Mouse (Mus musculus) left cerebral cortex, postnatal 4 days (tissue): Measurements from ENCODE around the gene Ubtf. TPM values are rescaled to one million over a fixed set of nuclear protein-coding genes. Genes with fewer than 3 reads are reported as not detected.

ENCODE experiments used
- DNase-seq: peaks from one replicate; pipeline ENCODE4 v3.0.0-alpha.2; 2022
- intact Hi-C: fragments of 180-260 bp; cut with DNase I; formaldehyde crosslinking; loops from one replicate; pipeline ENCODE4 v1.15.1; 2025
- total RNA-seq, 2 experiments: library from RNA; stranded (reverse); gene quantifications; 2 replicates each; pipeline ENCODE4 v1.2.3; 2021

Ubtf gene
- total RNA-seq, 2 experiments from 2014 or later: 113 to 115 TPM

DNA sequence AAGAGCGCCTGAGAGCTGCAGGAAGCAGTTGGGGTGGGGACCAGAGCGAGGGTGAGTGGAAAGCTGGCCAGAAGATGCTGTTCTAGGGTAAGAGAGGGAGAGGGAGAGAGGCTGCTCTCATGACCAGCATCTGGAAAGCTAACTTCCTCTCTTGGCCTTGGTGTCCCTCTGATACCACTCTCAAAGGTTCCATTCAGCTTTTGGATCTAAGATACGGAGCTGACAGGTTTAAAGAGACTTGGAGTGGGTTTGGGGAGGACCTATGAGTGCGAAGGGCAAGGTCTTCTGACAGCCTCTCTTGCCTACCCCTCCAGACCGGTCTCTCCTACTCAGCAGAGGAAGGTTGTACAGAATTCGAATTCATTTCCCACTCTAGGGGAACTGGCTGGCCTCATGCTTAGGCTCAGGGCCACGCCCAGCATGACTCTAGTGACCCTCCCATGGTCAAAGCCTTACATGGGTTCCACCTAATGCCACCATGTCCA lies 28.6 kb upstream of the Ubtf start:
- intact Hi-C loops: loop anchor here (5.0 kb wide), 1 partner anchor 34 kb away; no protein-coding TSS in a partner anchor
- DNase-seq: no peak

DNA sequence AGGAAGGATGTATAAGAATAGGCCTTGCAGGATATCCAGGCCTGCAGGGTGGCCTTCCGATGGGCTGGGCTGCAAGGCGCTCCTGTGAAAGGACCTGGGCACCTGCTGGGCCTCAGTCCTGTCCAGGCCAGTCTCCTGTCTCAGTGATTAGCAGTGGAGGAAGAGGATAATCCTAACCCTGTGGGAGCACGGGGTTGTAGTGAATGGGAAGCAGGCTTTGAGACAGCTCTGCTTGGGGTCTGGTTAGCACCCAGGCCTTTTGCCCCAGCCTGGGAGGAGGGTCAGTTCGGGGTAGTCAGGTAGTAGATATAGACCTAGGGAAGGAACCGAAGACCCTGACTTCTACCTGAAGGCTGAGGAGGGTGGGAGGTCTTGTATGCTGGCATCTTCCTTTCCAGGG lies 28.1 kb upstream of the Ubtf start:
- intact Hi-C loops: loop anchor here (5.0 kb wide), 1 partner anchor 35 kb away; no protein-coding TSS in a partner anchor
- DNase-seq: no peak

DNA sequence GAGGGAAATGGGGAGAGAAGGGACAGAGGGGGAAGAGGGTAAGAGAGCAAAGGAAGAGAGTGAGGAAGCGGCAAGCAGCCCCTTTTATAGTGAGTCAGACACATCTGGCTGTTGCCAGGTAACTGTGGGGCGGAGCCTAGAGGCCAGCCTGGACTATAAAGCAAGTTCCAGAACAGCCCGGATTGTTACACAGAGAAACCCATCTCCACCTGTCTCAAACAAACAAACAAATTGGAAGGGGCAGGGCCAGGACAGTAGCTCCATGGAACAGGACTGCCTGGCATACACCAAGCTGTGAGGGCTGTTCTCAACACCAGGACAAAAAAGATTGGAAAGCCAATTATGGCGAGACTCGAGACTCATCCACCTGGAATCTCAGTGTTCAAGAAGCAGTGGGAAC lies 27.4 kb upstream of the Ubtf start:
- intact Hi-C loops: loop anchor here (5.0 kb wide), 1 partner anchor 35 kb away; no protein-coding TSS in a partner anchor
- DNase-seq: no peak

DNA sequence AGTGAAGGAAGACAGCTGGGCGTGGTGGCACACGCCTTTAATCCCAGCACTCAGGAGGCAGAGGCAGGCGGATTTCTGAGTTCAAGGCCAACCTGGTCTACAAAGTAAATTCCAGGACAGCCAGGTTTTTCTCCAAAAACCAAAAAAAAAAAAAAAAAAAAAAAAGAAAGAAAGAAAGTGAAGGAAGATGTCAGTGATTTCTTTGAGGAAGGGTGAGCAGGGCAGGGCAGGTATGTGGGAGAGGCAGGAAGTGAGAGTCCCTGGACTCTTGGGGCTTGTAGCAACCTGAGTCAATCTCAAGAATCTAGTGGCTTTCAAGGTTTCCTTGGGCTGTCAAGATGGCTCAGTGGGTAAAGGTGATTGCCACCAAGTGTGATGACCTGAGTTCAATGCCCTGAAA lies 24.9 kb upstream of the Ubtf start:
- no peak for DNase-seq
- intact Hi-C loops: no loop called here

DNA sequence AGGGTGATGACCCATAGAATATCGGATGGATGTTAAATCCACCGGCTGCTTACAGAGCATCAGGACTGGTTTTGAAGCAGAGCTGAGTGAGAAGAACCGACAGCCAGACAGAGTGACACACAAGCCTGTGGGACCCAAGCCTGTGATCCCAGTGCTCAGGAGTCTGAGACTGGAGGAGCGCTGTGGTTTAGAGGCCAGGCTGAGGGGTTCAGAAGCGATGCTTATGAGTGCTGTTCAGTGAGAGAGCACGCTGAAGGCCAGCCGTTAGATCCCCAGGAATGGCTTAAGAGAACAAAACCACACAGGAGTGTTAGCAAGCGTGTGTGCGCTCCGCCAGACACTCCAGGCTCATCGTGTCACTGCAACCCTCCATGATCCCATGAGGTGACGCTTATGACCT lies 23.2 kb upstream of the Ubtf start:
- intact Hi-C loops: no loop called here
- DNase-seq: no peak

DNA sequence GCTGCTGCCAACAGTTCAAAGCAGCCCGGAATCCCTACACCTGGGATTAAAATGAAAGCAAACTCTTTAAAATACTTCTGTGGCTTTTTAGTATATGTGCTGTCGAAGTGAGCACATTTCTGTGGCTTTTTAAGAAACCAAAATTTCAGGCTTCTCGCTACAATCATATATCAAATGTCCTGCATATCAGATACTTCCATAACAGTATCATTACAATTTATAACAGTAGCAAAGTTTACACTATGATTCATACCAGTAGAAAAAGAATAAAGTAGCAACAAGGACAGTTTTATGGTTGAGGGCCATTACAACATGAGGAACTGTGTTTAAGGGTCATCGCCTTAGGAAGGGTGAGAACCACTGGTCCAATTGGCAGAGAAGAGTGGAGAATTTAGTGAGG lies 21.6 kb upstream of the Ubtf start:
- intact Hi-C loops: no loop called here
- DNase-seq: no peak

DNA sequence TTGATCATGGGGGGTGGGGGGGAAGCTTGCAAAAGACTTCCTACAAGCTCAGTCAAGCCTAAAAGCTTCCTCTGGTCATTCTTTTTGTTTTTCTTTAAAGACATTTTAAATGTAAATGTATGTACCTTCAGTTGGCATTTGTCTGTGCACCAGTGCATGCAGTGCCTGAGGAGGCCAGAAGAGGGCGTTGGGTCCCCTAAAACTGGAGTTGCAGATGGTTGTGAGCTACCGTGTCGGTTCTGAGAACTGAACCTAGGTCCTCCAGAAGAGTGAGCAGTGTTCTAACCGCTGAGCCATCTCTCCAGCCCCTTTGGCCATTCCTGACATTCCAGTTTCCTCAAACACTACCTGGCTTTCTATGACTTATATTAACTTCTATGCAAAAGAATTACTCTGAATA lies 20.1 kb upstream of the Ubtf start:
- DNase-seq: no peak
- intact Hi-C loops: loop anchor here (5.0 kb wide), 1 partner anchor 33 kb away; no protein-coding TSS in a partner anchor

DNA sequence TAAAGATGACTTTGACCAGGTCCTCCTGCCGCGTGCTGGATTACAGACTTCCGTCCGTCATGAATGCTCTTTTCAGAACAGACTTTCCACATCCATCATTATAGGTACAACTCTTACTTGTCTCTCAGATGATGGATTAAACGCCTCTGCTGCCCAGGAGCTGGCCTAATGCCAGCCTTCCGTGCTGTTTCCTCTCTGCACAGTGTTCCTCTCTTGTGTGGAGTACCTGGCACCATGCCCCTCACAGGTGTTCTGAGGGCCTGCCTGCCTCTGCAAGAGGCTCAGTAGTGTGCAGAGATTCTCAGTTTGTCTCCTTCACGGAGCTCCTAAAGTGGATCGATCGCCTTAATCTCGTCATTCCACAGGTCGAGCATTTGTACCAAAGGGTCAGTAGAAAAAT lies 19.7 kb upstream of the Ubtf start:
- intact Hi-C loops: loop anchor here (5.0 kb wide), 1 partner anchor 33 kb away; no protein-coding TSS in a partner anchor
- DNase-seq: peak; percentile 75

DNA sequence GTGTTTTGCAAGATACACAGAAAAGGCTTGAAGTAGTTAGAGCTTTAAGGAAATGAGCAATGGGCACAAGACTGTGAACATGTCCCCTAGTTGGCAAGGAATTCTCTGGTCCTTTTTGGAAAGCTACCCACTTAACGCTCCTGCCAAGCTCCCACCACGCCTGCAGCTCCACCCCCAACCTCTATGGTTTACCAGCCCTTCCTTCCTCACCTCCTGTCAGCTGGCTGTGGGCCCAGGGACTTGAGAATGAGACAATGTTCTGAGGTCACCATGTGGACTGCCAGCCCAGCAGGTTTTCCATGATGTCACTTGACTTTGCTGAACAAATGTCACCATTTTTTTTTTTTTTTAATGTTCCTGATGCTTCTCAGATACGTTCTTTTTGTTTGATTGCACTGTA lies 19.0 kb upstream of the Ubtf start:
- intact Hi-C loops: loop anchor here (5.0 kb wide), 1 partner anchor 34 kb away; no protein-coding TSS in a partner anchor
- peak; percentile 98 for DNase-seq

DNA sequence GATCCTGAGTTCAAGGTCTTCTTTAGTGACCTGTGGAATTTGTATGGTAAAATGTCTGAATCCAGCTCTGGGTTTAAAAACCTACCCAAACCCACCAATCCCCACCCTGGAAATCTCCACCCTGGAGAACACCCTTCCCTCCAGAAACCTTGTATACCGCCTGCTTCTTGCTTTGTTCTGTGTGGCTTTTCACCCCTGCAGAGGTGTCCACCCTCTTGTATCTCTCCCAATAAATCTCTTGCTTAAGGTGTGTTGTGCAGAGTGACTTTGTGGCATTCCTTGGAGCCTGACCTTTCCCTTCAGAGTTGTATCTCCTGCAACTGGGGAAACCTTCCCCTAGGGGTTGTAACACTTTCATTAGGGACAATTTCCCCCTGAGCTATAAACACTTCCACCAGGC lies 18.4 kb upstream of the Ubtf start:
- intact Hi-C loops: loop anchor here (5.0 kb wide), 1 partner anchor 34 kb away; no protein-coding TSS in a partner anchor
- DNase-seq: no peak

DNA sequence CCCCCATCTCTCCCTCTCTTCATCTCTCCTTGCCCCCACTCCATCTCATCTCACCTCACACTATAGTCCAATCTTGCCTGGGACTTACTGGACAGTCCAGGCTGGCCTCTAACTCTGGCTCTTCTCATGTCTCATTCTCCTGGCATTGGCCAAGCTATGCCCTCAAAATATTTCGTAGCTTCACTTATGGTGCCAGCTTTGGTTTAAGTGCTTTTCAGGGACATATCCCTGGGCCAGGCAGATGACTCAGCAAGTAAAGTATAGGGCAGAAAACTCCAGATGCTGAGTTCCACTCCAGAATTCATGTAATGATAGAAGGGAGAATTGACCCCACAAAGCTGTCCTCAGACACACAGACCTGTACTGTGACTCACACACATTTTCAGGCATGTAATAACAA lies 16.6 kb upstream of the Ubtf start:
- DNase-seq: no peak
- intact Hi-C loops: loop anchor here (5.0 kb wide), 1 partner anchor 36 kb away; no protein-coding TSS in a partner anchor

DNA sequence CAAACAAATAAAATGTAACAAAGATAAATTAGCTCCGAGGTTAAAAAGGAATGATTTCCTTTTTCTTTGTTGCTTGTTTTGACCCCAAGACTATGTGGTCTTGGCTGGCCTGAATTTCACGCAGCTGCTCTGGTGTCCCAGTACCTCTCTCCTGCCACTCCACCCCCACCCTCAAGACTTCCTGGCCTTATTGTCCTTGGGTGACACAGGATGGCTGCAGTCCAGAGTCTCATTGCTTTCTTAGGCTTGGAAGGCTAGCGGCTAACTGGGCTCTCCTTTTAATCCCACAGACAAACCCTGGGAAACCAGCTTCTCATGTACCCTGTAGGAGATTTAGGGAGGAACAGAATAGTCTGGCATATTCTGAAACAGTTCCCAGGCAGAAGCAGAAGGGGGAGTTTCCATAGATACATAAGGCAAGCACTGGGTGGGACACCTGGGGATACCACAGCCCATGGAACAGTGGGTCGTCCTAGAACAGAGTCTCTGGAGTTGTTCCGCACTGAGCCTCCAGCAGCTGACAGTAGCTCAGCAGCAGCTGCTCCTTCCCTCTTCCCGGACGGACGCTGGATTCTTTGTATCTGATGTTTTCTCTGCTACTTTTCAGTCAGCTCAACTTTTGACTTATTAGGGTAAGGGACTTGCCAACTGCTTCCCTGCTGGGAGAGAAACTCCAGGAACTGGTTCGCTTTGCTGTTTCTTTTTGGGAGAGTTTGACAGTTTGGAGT lies 15.6 kb upstream of the Ubtf start:
- intact Hi-C loops: loop anchor here (5.0 kb wide), 1 partner anchor 37 kb away; no protein-coding TSS in a partner anchor
- DNase-seq: no peak

DNA sequence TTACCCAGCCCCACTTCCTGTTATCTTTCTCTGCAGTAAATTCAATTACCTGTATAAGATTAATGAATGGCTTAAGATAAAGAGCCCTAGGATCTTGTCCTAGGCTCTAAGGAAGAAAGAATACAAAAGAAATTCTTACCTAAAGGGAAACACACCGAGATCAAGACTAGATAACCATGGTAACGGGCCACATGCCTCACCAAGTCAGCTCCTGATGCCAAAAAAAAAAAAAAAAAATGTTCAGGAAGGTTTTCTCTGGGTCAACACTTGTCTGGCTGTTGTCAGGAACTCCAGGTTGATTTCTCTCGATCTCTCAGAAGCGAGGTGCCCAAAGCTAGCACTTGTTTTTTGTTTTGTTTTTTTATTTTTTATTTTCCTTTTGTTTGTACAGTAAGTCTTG lies 14.5 kb upstream of the Ubtf start:
- intact Hi-C loops: no loop called here

DNA sequence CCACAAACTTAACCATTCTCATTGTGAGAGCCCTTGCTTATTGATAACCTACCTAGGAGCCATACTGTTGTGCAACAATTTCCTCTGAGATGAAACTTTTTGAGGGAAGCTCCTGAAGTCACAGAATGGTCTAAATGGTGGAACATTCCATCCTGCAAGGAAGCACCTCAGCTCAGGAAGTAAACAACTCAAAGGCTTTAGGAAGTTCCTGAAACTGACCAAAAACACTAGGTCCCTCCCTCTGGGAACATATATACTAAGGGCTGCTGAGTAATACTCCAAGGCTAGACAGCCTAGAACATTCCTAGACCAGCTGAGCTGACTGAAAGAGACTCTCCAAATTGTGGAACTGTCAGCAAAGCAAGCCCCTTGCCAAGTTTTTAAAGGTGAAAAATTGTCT lies 13.5 kb upstream of the Ubtf start:
- DNase-seq: no peak
- intact Hi-C loops: no loop called here

More for the DNA sequence above, 14.5 kb upstream of the Ubtf start:
- no peak for DNase-seq

DNA sequence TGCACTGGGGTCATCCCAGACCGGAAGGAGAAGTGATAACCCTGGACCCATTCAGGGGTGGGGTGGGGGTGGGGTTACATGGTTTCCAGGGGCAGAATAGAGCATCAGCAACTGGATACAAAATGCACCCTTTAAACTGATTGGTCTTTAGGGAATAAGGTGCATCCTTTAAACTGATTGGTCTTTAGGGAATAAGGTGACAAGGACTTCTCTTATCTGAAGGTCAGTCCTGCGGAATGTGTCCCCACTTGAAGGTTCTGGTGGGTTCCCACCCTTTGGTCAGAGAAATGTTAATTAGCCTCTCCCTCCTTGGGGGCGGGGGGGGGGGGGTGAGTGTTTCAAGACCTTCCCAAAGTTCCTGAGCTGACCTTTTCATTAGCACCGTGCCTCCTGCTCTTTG lies 12.3 kb upstream of the Ubtf start:
- no peak for DNase-seq
- intact Hi-C loops: no loop called here

DNA sequence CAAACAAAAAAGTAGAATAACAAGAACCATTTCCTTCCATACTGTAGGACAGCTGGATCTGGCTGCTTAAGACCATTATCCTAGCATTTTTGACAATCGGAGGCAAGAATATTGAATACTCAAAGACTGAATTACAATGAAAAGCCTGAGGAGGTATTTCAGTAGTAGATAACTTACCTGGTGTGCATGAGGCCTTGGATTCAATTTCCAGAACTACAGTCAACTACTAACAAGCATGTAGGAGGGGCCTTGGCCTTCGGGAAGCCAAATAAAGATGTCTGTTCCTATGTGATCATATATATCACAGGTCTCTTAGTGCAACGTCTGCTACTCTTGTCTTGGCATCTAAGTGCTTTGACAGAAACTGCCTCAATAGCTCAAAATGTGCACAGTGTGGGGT lies 10.5 kb upstream of the Ubtf start:
- intact Hi-C loops: no loop called here
- DNase-seq: no peak

DNA sequence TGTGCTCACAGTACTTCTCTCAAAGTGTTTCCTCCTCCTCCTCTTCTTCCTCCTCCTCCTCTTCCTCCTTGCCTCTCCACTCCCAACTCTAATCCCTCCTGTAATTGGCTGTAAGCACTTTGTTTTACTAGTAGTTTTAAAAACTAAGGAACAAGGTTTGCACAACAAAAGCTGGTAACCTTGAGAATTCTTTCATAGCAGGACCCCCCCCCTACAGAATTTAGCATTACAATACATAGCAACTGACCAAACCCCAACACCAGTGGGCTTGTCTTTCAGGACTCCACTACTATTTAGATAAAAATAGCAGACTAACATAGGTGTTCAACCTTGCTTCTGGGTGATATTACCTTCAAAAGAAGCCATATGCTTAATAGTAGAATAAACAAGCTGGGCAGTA lies 10.0 kb upstream of the Ubtf start:
- intact Hi-C loops: no loop called here
- no peak for DNase-seq

DNA sequence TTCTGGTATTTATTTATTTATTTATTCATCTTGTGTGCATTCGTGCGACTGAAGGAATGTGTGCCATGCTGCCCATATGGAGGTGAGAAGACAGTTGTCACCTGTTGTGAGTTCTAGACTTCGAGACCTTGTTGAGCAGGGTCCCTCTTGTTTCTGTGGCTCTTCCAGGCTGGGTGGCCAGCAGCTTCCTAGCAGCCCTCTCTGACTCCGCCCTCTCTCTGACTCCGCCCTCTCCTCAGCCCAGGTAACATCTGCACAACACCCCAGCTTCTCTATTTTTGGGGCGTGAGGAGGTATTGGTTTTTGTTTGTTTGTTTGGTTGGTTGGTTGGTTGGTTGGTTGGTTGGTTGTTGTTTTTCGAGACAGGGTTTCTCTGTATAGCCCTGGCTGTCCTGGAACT lies 8.3 kb upstream of the Ubtf start:
- intact Hi-C loops: no loop called here
- DNase-seq: no peak

DNA sequence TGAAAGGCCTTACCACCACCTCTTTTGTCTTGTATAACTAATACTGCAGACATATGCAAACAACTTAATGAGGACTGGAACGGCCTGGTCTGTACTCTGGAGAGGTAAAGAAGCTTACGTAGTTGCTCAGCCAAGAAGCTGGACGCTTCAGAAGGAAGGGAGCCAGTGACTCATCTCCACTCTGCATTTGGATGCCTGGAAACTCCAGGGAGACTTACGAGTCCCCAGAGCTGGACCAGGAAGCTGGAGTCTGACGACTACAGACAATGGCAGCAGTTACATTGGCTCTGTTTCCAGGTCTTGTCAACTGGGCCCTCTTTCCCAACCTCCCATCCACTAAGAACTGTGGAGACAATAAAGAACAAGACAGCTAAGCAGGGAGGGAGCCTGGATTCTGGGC lies 7.7 kb upstream of the Ubtf start:
- intact Hi-C loops: no loop called here
- no peak for DNase-seq

DNA sequence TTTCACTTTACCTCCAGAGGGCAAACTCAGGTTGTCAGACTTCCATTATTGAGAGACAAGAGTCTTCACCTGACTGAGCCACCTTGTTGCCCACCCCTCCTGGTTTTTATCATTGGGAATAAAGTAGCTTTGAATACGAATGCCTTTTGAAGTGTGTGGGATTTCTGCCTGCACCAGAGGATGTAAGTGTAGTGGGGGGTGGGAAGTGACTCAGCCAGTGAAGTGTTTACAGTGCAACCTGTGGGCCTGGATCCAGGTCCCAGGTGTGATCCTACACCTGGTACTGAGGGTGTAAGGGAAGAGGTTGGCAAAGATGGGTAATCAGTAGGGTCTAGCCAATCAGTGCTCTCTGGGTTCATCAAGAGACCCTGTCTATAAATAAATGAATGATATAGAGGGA lies 4.0 kb upstream of the Ubtf start:
- intact Hi-C loops: no loop called here
- no peak for DNase-seq

DNA sequence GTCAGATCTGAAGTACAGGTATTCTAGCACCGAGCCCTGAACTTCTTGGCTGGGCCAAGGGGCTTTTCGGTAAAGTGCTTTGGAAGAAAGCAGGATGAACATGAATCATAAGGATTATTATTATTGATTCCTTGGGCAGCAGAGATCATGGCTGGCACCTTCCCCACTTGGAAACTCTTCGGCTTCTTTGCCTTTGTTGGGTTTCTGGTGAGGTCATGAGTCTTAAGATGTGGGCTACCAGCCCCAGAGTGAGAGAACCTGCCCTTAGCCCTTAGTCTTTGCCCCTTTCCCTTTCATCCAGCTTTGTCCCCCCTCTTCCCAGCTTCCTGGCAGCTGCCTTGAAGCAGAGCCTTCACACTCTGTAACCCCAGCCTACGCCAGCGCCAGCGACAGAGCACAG lies 2.4 kb upstream of the Ubtf start:
- DNase-seq: no peak
- intact Hi-C loops: loop anchor here (2.0 kb wide), 1 partner anchor 73 kb away; no protein-coding TSS in a partner anchor

DNA sequence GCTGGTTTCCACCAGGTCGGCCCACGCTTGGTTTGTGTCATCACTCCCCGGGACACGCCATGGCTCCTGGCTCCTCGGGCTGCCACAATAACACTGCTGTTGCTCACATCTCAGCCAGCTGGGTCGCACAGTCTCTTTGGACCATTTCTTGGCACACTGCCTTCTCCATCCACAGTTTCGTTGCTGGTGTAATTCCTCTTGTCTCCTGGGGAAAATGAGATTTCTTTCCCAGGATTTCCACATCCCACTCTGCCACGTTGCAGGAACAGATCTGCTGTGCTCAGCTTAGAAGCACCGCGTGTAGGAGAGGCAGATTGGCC lies 1.1 kb upstream of the Ubtf start:
- intact Hi-C loops: loop anchor here (2.0 kb wide), 1 partner anchor 74 kb away; no protein-coding TSS in a partner anchor
- DNase-seq: peak; percentile 85
